ENCODE assay signal across 19 mouse cellular contexts in the genomic region with DNA sequence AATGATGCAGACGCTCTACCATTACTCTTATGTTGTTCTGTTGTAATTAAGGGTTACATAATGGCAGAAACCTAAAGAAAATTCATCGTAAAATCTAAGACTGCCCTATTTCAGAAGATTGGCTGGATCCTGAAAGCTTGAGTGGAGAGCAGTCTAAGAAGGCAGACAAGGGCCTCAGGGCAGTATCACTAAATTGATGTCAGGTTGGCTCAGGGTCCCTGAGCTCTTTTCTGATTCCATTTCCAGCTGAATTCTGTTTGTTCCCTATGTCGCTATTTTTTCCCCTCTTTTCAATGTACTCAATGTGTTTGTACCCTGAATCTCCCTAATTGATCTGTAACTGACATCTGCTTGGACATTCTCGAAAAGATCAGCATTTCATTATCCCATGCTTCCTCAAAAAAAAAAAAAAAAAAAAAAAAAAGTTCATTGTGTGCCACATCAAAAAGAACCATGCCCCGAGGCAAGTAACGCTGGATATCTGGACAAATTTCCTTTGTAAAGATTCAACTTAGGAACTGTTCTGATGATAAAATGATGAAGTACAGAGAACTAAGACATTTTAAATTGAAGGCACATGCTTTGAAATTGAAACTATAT.
A peak's percentile ranks its signal among the peaks of the same experiment; 100 is the strongest.
DNase-seq lines count a peak whose midpoint lies in the region; ATAC-seq and TF ChIP-seq lines count a peak whose summit lies in the region.
"Had no signal": no experiment of that assay in that cellular context is flagged by ENCODE, and none has a peak within 500 bp of the region (broad histone marks: within the 10 kb centered on the region; RNA-seq: fewer than 3 reads in every experiment).

No protein-coding gene starts in this region.

- 0 out of 2 replicates have a peak, but pooled peaks cover 2% of the 10 kb centered on the region for H3K4me1 ChIP-seq in midbrain, embryonic 12.5 days
- no peaks in the 10 kb centered on the region; the same call in 1 of the 2 replicates for H3K4me1 ChIP-seq in midbrain, embryonic 10.5 days
- H3K4me1 ChIP-seq in forebrain, embryonic 16.5 days (replicated peaks; ENCODE audit: control insufficient read depth, insufficient read depth, low read length) = no peaks in the 10 kb centered on the region
- H3K4me1 ChIP-seq in midbrain, embryonic 16.5 days (ENCODE audit: control insufficient read depth, insufficient read depth, low read length) = no peaks in the 10 kb centered on the region
- H3K4me1 ChIP-seq in liver, postnatal 0 days (ENCODE audit: insufficient read depth) = no peaks in the 10 kb centered on the region
- H3K4me1 ChIP-seq: limb, embryonic 12.5 days; liver, embryonic 12.5 days had no signal

- no peak for TF ChIP-seq CTCF in liver, postnatal 0 days (IDR thresholded peaks at IDR 0.05; ENCODE audit: low read depth)

- no peaks in the 10 kb centered on the region for H3K27me3 ChIP-seq in midbrain, embryonic 12.5 days
- H3K27me3 ChIP-seq in midbrain, embryonic 10.5 days (ENCODE audit: low read depth, poor library complexity, severe bottlenecking) = no peaks in the 10 kb centered on the region
- no peaks in the 10 kb centered on the region for H3K27me3 ChIP-seq in forebrain, embryonic 16.5 days (replicated peaks; ENCODE audit: control insufficient read depth, insufficient read depth, low read length)
- no peaks in the 10 kb centered on the region for H3K27me3 ChIP-seq in midbrain, embryonic 16.5 days (ENCODE audit: control insufficient read depth, insufficient read depth, low read depth, low read length)
- H3K27me3 ChIP-seq in liver, postnatal 0 days (ENCODE audit: insufficient read depth, low read length) = no peaks in the 10 kb centered on the region
- H3K27me3 ChIP-seq: limb, embryonic 12.5 days; liver, embryonic 12.5 days had no signal

- H3K9me3 ChIP-seq in midbrain, embryonic 12.5 days = no peaks in the 10 kb centered on the region
- no peaks in the 10 kb centered on the region for H3K9me3 ChIP-seq in midbrain, embryonic 10.5 days (replicated peaks)
- H3K9me3 ChIP-seq in forebrain, embryonic 16.5 days (ENCODE audit: control insufficient read depth, low read length) = no peaks in the 10 kb centered on the region
- H3K9me3 ChIP-seq in midbrain, embryonic 16.5 days (replicated peaks; ENCODE audit: control insufficient read depth, low read length, poor library complexity, severe bottlenecking) = no peaks in the 10 kb centered on the region
- H3K9me3 ChIP-seq in liver, postnatal 0 days (ENCODE audit: low read length) = no peaks in the 10 kb centered on the region
- H3K9me3 ChIP-seq: limb, embryonic 12.5 days; liver, embryonic 12.5 days had no signal

- H3K4me2 ChIP-seq in midbrain, embryonic 12.5 days (replicated peaks) = no peak overlapping the region
- no peak overlapping the region for H3K4me2 ChIP-seq in forebrain, embryonic 16.5 days (ENCODE audit: low read length)
- no peak overlapping the region for H3K4me2 ChIP-seq in midbrain, embryonic 16.5 days (ENCODE audit: low read length)
- no peak overlapping the region for H3K4me2 ChIP-seq in liver, postnatal 0 days (ENCODE audit: low read depth, low read length)
- H3K4me2 ChIP-seq: limb, embryonic 12.5 days; liver, embryonic 12.5 days; lung, embryonic 14.5 days had no signal

- ATAC-seq in midbrain, embryonic 12.5 days (ENCODE audit: low FRiP score, low read depth) = peak; percentile 79
- ATAC-seq in forebrain, embryonic 16.5 days = peak; percentile 61; the same call in 1 of the 2 replicates
- ATAC-seq in midbrain, embryonic 16.5 days = peak; percentile 60; the same call in 1 of the 2 replicates
- ATAC-seq in liver, postnatal 0 days = no peak
- ATAC-seq: liver, embryonic 12.5 days had no signal

- H3K36me3 ChIP-seq in midbrain, embryonic 12.5 days = no peaks in the 10 kb centered on the region
- H3K36me3 ChIP-seq in midbrain, embryonic 10.5 days = no peaks in the 10 kb centered on the region
- no peaks in the 10 kb centered on the region for H3K36me3 ChIP-seq in forebrain, embryonic 16.5 days (ENCODE audit: control insufficient read depth, insufficient read depth)
- H3K36me3 ChIP-seq in midbrain, embryonic 16.5 days (ENCODE audit: control insufficient read depth, insufficient read depth, low read length) = no peaks in the 10 kb centered on the region
- H3K36me3 ChIP-seq in liver, postnatal 0 days (replicated peaks; ENCODE audit: insufficient read depth, low read length) = no peaks in the 10 kb centered on the region
- H3K36me3 ChIP-seq: limb, embryonic 12.5 days; liver, embryonic 12.5 days had no signal

- TF ChIP-seq EP300 in liver, postnatal 0 days (IDR thresholded peaks at IDR 0.05; ENCODE audit: low read depth) = no peak

- H3K4me3 ChIP-seq in midbrain, embryonic 12.5 days = no peak overlapping the region
- H3K4me3 ChIP-seq in midbrain, embryonic 10.5 days = no peak overlapping the region
- H3K4me3 ChIP-seq in forebrain, embryonic 16.5 days (replicated peaks; ENCODE audit: low read length) = no peak overlapping the region
- no peak overlapping the region for H3K4me3 ChIP-seq in midbrain, embryonic 16.5 days (ENCODE audit: low read depth, low read length)
- no peak overlapping the region for H3K4me3 ChIP-seq in liver, postnatal 0 days (ENCODE audit: low read depth, low read length)
- H3K4me3 ChIP-seq: erythroblast, embryonic 14.5 days; left cerebral cortex, adult 2 months; limb, embryonic 12.5 days; liver, embryonic 12.5 days had no signal

- no peak for DNase-seq in midbrain, embryonic 10.5 days (ENCODE audit: low spot score)
- DNase-seq in embryo, embryonic 9.5 days (ENCODE audit: extremely low spot score) = peak; percentile 14
- DNase-seq in adrenal gland, postnatal 14 days = no peak
- DNase-seq in liver, postnatal 0 days = no peak
- DNase-seq: adrenal gland, adult 2 months; gastrocnemius, postnatal 25 days; kidney, adult 9 months; kidney, postnatal 25 days; lung, embryonic 14.5 days; lung, postnatal 4 days; right cerebral cortex, adult 18-20 months; thymus, postnatal 14 days had no signal

- WGBS in midbrain, embryonic 12.5 days = 36% methylated on average over 6 of the region's 6 CpGs
- 51% methylated on average over 6 of the region's 6 CpGs for WGBS in midbrain, embryonic 10.5 days
- 17% methylated on average over 6 of the region's 6 CpGs for WGBS in forebrain, embryonic 16.5 days
- WGBS in midbrain, embryonic 16.5 days = 27% methylated on average over 6 of the region's 6 CpGs
- 71% methylated on average over 6 of the region's 6 CpGs for WGBS in liver, postnatal 0 days (ENCODE audit: insufficient replicate concordance)

- no peak overlapping the region for H3K9ac ChIP-seq in midbrain, embryonic 12.5 days (replicated peaks)
- no peak overlapping the region for H3K9ac ChIP-seq in forebrain, embryonic 16.5 days (replicated peaks; ENCODE audit: low read depth, low read length)
- no peak overlapping the region for H3K9ac ChIP-seq in midbrain, embryonic 16.5 days (ENCODE audit: low read depth, low read length)
- no peak overlapping the region for H3K9ac ChIP-seq in liver, postnatal 0 days (replicated peaks)
- H3K9ac ChIP-seq: limb, embryonic 12.5 days; liver, embryonic 12.5 days; lung, embryonic 14.5 days had no signal

- no peak overlapping the region for H3K27ac ChIP-seq in midbrain, embryonic 12.5 days (replicated peaks)
- no peak overlapping the region for H3K27ac ChIP-seq in midbrain, embryonic 10.5 days (replicated peaks)
- H3K27ac ChIP-seq in forebrain, embryonic 16.5 days (ENCODE audit: low read length) = no peak overlapping the region
- H3K27ac ChIP-seq in midbrain, embryonic 16.5 days (ENCODE audit: low read length) = no peak overlapping the region
- H3K27ac ChIP-seq in liver, postnatal 0 days (ENCODE audit: low read depth) = no peak overlapping the region
- H3K27ac ChIP-seq: left cerebral cortex, adult 2 months; limb, embryonic 12.5 days; liver, embryonic 12.5 days had no signal
